Mouse (Mus musculus) adrenal gland, adult (tissue): ENCODE measurements around the gene Cebpe.

Source experiments
- DNase-seq, 2 experiments: peaks; one replicate each; pipeline ENCODE4 v3.0.0; 2022 to 2023; ENCODE audit warnings: low spot score in 1 of 2; ENCODE audit not compliant: inconsistent age in 2 of 2

The Cebpe gene

DNA sequence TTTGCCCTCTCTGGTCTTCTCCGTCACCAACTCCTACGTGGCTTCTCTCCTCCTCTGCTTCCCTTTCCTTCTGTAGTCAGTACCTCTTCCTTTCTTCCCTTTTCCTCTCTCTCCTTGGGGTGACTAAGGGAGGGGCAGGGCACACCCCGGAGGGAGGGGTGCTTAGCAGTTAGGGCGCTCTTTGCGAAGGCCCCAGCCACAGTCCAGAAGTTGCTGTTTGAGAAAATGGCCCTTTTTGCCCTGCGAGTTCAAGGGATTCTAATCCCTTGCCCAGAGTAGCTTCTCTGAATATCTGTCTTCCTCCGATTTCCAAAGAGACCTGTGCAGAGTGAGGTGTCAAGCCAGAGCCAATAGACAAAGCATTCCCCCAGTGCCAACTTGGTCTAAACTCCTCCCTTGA lies at the start of gene Cebpe:
Cebpe (minus strand) TSS at position 101 of the 400 bp plus-strand sequence.
- no peak for DNase-seq

DNA sequence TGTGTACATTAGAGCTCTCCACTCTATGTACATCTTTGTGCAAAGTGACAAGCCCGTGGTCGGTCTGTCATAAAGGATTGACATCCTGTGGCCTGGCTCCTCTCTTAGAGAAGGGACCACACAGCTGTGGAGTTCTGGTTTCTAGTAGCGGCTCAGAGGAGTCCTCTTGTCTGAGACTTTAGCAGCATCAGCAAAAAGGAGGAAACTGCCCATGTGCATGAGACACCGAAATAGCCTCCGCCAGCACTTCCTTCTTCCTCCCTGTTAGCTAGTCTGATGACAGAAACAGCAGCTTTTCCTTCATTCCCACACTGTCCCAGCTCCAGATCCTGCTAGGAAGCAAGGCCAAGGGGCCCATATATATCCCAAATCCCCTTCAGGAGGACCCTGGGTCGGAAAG lies 44.4 kb upstream of the Cebpe start:
- no peak for DNase-seq

DNA sequence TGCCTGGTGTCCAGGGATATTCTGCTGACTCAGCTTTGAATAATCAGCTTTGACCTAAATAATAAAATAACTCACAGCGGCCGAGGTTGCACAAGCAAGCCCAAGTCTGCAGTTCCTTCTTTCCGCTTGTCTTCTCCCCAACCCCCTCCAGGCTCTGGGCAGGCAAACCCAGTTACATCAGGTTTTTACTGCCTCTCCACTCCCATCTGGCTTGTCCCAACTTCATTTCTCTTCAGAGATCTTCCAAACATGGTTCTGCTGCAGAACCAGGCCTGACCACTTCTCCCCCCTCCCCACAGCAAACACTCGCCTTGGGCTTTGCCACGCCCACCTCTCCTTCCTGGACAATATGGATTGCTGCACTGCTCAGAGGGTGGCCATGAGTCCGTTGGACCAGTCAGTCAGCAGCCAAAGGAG lies 42.6 kb upstream of the Cebpe start:
- DNase-seq, result peak; percentile 69 to 88

DNA sequence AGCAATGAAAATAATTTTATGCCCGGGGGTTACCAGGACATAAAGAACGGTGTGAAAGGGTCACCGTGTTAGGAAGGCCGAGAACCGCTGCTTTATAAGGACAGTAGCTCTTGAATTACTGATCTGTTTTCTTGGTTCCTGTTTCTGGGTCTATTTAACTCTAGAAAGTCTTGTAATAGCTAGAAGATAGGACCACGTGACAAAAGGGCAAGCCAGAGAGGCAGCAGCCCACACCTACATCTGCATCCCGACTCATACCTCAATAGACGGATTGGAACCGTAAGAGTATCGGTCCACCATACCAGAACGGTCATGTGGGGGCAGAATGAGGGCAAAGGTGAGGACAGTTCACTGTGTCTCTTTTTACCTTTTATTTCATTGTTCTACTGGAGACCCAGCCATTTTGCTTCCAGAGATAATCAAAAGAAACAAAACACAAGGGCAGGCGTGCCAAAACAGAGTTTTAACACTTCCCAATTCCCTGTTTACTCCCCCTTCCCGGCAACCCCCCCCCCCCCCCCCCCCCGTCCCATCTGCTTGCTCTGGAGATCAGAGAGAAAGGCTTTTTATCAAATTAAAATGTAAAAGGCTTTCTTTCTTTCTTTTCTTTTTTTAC lies 42.1 kb upstream of the Cebpe start:
- no peak for DNase-seq

DNA sequence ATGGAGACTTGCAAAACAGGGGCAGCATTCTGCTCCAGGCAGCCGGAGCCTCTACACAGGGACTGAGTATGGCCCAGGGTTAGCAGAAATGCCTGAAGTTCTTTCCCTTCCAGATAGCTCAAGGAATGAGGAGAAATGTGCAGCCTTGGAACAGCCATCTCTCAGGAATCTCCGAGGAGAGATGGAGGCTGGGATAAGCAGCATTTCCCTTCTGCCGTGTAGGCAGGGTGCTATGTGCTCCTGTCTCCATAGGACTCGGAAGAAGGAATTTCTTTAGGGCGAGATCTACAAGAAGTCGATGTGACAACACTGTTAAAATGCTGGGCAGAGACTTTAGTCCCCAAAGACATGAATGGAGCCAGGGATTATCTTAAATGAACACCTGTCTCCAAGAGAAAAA lies 41.0 kb upstream of the Cebpe start:
- DNase-seq, result no peak

DNA sequence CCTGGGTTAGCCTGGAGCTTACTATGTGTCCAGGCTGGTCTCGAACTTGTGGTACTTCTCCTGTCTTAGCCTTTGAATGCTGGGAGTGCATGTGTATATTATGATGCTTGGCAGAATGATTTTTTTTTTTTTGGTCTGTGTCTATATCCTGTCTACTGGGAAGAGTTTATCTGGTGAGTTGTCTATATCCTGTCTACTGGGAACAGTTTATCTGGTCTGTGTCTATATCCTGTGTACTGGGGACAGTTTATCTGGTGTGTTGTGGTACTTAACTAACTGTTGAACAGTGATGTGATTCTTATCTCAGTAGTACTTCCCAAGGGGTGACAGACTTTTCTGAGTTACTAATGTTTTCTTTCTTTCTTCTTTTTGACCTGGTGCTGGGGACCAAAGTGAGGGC lies 39.8 kb upstream of the Cebpe start:
- no peak for DNase-seq

DNA sequence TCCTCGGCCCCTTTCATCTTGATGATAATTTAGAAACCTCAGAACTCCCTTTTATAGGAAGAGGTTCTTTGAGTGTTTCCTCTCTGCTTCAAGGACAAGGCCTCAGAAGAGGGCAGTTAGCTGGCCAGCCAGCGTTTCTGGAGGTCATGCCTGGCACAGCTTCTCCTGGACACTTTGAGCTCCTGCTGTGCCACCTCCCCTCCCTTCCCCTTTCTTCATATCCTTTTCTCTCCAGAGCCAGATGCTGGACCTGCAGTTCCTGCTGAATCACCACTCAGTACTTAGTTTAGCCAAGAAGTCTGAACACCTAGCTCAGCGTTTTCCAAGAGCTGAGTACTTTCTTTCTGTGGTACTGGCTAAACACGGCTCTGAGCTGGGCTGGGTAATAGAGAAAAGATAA lies 37.3 kb upstream of the Cebpe start:
- DNase-seq, result peak; percentile 74 to 80

DNA sequence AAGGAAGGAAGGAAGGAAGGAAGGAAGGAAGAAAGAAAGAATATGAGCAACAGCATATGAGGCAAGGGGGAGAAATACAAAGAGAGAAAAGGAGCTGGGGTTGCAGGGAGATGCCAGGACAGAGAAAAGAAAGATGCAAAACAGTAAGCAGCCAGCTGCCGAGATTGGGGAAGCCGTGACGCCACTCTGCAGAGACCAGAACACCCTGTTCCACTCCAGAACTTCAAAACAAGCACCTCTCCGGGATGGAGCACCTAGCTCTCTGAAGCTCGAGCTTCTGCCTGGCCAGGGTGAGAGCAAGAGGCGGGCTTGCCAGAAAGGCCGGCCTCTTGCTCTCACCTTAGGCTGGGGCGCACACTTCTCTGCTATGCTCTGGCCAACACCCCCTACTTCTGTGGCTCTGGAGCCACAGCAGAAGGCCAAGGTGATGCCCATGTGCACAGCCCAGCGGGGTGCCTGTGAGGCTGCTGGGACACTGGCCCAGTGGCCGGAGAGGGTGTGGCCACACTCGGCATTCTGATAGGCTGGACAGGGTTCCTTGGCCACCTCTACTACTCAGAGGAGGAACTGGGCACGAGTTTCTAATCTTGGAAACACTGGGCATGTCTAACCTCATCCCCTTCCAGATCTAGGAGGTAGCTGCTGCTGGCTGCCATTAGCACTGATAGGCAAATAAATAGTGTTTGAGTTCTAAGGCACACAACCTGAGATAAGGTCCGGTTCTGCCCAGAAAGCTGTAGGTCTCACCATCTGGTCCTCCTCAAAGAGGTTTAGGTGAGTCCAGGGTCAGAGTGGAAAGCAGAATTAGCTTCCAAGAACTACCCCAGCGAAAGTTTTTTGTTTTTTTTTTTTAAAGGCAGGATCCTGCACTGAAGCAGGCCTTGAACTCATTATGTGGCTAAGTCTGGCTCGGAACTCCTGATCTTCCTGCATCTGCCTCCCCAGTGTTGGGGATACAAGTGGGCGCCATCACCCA lies 36.3 kb upstream of the Cebpe start:
- peak; percentile 36 to 67 for DNase-seq

DNA sequence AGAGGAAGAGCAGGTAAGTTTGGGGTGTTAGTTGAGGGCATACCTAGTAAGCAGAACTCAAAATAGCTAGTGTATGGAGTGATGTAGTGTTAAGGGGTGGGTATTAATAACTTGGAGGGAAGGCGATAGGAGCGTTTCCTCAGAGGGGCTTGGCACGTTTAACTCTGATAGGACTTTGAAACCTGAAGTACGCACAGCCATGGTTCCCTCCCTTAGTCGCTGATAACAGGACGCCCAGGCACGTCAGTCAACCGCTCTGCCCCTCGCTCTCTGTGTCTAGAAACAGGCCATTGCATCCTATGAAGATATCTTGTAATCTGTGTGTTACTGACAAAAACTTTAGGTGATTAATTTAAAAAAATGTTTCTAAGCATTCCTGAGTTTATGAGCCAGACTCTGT lies 34.1 kb upstream of the Cebpe start:
- DNase-seq, result no peak

DNA sequence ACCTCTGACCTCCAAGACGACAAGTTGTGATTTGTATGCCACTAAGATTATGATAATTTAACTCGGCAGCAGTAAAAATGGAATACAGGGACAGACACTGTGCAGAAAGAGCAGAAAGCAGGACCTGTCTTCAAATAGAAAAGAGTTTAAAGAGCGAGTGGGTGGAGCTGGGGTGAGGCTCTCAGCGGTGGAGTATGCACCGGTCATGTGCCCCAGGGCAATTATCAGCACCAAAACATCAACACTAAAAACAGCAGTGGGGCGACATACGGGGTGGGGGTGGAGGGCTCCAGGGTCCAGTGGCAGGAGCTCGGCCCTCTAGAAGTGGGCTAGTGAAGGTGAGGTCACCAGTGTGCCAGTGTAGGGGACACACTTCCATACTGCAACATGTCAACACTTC lies 32.5 kb upstream of the Cebpe start:
- no peak for DNase-seq

DNA sequence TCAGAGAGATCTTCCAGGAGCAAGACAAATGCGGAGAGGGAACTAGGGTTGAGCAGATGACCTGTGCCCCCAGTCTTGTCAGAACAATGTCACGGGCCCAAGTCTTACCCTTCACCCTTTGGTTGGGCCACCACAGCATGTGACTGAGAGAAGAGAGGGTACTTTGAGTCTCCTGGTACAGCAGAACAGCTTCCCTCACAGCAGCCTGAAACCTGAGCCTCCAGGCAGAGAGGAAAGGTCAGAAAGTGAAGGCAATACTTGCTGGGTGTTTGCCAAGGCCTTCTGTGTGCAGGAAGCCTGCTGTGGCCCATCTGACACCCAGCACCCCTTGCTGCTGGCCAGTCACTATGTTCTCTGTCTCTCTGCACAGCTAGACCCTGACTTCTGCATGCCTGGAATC lies 30.4 kb upstream of the Cebpe start:
- peak; percentile 71 to 87 for DNase-seq

DNA sequence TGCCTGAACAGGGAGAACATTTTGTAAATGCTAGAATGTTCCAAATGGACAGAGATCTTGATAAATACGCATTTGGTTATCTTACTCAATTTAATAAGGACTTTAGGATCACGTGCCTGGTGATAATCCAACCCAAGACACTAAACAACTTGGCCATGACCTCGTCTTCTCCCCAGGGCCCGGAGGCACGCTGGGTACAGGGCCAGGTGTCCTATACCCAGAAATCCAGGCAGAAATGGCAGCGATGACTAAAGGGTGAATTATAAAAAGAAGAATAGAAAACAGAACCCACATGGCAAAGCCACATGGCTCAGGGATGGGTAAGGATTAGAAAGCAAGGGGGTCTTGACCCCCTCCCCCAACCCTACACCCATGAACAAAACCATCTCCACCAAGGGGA lies 29.7 kb upstream of the Cebpe start:
- DNase-seq, result no peak

DNA sequence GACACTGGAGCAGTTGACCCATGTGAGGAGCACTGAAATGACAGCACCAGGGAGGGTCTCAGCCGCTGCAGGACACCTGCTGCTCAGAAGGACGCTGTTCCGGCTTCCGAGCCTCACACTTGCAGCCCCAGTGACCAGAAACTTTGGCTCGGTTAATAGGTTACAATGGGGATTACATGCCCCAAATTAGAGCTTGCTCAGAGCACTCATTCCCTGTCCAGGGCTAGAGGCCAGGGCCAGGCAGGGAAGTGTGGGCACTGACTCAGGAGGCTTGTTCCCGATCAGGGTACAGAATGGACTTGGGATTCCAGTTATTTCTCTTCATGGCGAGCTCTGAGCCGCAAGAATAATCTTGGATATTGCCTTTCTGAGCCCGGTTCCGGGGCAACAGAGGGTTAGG lies 25.7 kb upstream of the Cebpe start:
- no peak for DNase-seq

DNA sequence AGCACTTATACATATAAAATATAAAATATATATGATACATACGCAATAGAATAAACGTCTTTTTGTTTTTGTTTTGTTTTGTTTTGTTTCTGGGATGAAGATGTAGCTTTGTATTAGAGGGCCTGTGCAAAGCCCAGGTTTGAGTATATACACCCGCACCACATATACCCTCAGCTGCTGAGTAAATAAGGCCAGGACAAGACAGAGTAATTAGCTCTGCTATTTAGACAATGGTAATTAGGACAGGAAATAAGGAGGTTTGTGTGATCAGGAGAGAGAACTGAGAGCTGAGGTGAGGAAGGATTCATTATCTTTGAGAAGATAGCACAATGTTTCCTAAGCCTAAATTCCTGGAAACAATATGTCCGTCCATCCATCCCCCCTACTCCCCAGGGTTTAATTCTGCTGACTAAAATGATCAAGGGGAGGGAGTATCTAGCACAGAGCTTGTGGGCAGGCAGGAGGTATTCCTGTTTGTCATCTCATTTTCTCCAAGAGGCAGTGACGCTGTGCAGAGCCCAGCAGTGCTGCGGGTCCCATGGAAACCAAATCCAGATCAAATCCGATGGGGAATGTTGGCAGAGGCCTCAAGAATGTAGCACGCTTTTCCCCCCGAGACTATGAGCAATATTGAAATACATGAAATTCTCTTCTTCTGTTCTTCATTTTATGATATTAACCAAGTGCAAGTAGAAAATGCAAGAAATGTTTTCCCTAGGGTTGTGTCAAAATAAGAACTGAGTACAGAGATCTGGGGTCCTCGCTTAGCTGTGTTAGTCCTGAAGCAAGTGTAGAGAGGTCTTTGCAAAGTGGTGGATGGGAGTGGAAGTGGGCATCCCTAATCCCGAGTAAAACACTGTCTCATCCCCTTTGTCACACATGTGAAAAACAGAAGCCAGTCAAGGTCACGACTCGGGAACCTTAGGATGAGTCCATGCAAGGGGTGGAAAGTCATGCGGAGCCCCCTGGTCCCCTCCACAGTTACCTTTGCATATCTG lies 24.9 kb upstream of the Cebpe start:
- no peak for DNase-seq

DNA sequence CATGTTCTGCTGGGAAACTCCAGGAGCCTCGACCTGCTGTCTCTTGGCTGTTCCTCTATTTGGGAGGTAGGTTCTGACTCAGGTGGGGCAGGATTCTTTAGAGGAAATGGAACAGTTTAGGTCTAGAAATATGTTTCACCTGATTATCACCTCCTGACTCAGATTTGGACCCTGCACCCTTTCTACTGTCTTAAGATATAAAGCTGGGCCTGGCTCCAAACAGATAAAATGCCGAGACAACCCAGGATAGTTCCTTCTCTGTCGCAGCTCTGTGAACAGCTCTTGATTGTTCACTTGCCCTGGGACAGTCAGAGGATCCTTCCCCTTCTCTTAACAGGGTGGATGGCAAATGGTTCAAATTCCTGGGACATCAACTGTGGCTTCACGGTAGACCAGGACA lies 23.2 kb upstream of the Cebpe start:
- DNase-seq, result no peak

DNA sequence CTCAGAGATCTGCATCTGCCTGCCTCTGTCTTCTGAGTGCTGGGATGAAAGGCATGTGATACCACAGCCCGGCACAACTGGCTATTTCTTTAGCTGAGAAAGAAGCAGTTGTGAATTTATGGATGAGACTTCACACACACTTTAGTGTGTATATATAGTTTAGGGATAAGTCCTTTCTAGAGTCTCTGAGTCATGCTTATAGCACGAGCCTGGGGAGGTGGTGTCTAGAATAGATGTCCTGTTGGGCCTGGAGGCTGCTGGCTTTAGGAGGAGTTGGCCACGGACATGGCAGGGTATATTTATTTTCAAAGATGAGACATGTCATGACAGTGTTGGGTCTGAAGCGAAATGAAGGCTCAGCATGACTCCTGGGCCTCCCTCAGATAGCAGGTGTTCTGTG lies 22.0 kb upstream of the Cebpe start:
- no peak for DNase-seq

DNA sequence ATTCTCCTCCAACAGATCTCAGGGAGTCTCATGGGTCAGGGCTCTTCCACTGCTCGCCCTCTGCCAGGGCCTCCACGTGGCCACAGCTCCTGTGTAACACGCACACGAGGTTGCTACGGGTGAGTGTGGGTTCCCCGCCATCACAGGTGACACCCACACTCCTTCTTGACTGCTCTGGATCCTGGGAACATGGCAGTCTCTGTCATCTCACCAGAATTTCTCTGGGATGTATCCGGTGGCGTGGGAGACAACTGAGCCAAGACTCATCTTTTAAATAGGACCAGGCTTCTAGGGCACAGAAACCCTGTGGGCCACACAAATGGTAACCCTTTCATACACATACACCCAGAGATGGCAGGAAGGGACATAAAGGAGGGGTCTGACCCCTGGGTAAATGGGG lies 20.2 kb upstream of the Cebpe start:
- no peak for DNase-seq

DNA sequence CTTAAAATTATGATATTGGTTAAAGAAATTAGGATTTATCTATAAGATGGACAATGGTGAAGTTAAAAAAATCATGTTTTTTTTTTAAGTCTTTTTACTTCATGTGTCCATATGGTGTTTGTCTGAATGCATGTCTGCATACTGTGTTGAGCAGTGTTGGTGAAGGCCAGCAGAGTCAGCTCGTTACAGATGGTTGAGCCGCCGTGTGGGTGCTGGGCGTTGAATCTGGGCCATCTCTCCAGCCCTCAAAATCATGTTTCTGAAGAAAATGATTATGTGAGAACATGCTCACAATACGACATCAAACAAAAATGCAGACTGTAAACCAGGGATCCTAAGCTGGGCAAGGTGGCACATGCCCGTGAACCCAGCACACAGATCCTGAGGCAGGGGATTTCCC lies 18.3 kb upstream of the Cebpe start:
- DNase-seq, result no peak

DNA sequence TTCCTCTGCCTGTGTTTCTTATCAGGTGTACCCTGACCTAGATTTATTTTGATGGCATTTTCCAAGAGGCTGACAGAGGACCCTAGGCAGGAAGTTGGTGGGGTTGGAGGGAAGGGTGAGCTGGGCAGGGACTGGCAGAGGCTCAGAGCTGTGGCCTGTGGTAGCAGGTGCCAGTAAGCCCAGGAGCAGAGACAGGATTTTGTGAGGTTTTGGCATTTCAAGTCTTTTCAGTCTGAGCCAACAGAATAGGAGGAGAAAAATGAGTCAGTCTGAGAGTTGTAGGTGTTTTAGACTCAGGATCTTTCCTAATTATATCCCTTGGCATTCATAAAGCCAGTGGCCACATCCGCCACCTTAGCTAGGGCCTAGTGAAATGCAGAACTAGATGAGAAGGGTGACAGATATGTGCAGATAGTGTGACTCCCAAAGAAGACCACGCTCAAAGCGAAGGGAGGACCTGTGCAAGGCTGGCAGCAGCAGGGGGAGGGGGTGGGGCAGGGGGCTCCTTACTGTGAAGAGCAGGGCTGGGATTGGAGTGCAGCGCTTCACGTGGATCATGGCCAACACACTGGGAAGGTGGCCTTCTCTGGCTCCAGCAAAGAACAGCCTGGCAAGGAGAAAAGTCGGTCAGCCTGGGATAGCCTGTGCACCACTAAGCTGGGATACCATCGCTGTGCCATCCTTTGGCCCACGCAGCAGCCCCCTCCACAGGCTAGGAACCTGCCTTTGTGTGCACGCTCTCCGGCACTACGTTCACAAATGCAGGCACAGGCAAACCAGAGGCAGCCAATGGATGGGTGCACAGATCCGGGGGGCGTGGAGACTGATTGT lies 17.1 kb upstream of the Cebpe start:
- DNase-seq, result no peak

DNA sequence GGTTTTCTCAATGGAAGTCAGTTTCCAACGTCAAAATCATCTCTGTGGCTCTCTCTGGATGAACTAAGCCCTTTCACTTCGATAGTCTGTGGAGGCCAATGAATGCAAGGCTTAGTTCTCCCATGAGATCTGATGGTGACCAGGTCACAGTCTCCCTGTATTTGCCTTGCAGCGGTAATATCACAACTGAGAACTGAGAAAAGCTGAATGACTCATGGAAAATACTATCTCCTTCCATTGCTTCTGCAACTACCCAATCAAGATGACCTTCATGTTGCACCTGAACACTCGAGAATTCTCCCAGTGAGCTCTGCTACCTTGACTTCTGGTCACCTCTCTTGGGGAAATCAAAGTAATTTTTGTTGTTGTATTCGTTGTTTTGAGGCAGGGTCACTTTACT lies 15.6 kb upstream of the Cebpe start:
- DNase-seq, result no peak
